Mouse (Mus musculus) megakaryocyte, embryonic 14.5 days (primary cell): ENCODE measurements at regions not wholly inside any gene's neighbourhood (a gene's known extent, or its start where the extent isn't known, plus 50 kb on each side); places are given as distances from the start of the nearest gene placed in this dataset.

ENCODE experiments used
- FLI1 ChIP-seq: IDR thresholded peaks from 2 replicates; pipeline ENCODE4 v1.6.1; 2012; ENCODE audit warnings: low read length, inconsistent platforms, mixed read lengths
- GATA1 ChIP-seq: IDR thresholded peaks from 3 replicates; pipeline ENCODE4 v1.6.1; 2012; ENCODE audit warnings: mixed read lengths, low read length, inconsistent platforms, borderline replicate concordance

- TF ChIP-seq GATA1 (no peak), FLI1 (no peak)
These were observed 140.4 kb upstream of the Haao start for GRCm38 (mm10) chr17:83988165-83988564.
